Mouse (Mus musculus) thymus, postnatal 36 days (tissue): ENCODE measurements at regions not wholly inside any gene's neighbourhood (a gene's known extent, or its start where the extent isn't known, plus 50 kb on each side); places are given as distances from the start of the nearest gene placed in this dataset.

ENCODE experiments used
- DNase-seq, 2 experiments: peaks; one replicate each; pipeline ENCODE4 v3.0.0; 2022; ENCODE audit warnings: mixed read lengths in 2 of 2

DNA sequence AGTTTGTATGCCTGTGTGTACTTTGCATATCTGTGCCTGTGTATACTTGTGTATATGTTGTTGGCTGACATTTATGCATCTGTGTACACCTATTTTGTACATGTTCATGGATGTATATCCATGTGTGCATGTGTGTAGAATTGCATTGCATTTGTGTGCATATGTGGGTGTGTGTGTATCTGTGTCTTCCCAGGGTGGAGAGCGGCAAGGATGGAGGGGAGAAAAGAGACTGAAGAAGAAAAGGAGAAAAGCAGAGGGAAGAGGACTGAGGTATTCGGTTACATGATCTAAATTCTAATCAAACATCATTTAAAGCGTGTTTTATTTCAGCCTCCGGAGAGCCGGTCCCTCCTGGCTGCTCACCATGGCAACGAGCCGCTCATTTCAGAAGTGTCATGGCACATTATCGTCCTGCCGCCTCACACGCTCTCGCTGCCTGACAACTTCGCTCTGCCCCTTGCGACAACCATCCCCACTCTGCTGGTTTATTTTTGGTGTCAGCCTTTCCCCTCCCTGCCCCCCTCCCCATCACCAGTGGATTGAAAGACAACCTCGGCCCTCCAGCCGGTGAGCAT, 58.6 kb downstream of the Mrm1 start:
- DNase-seq = no peak

DNA sequence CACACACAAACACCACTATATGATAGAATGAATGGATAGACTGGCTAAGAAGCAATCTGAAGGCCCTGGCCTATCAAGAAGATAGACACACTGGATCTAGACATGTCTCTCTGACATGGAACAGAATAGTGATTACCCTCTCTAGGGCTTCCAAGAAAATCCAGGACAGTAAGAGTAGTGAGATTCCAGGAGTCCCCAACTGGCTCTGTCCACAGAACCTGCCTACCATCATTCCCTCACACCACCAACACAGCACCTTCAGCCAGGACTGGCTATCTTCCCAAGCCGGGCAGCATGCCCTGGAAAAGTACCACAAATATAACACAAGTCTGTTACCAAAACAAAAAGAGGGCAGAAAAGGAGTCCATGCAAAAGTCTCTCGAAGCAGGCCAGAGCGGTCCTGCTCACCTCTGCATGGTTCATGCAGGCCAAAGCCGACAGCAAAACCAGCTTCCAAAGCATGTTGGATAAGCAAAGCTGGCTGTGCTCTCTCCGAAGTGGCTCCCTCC, 59.8 kb downstream of the Mrm1 start:
- DNase-seq = no peak

DNA sequence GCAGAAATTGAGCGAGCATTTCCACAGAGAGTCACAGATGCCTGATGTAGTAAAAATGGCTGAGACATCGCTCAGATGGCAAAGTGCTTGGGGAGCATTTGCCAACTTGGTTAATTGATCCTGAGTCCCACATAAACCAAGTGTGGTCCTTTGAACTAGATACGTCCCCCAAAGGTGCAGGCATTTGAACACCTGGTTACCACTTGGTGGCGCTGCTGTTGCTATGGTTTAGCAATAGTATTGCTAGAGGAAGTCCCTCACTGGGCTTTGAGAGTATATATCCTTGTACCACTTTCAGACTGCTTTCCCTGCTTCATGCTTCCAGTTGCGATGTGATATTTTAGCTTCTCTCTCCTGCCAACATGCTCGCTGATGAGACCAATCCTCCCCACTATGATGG, 67.3 kb downstream of the Mrm1 start:
- peak in 1 of 2 experiments; percentile 4 for DNase-seq

DNA sequence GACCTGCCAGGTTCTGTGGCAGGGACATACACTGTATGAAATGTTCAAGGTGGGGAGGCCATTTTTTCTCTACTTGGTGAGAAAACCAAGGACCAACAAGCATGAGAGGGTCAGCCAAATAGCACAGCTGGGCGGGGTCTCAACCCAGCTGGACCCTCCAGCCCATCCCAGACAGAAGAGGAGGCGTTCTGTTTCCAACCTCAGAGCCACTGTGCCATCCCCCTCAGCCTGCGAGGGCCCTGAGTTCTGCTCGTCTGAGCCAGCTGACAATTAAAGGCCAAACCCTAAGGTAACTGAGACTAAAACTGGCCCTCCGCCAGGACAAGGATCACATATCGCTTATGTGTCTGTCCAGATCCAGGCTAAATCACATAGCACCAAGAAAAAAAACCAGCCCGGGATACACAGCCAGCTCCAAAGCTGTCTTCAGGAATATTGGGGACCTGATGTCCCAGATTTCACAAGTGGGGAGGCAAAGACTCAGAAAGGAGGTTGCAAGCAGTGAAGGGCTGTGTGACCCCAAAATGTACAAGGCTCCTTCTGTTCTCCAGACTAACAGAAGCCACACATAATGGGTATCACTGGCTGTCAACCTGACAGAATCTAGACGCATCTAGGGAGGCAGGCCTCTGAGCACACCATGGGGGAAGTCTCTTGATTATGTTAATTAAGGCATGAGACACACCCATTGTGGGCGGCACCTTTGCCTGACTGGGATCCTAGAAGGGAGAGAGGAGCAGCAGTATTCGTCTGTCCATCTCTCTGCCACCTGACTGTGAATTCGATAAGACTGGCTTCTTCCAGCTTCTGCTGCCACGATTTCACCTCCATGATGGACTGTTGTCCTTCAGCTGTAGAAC, 69.6 kb downstream of the Mrm1 start:
- DNase-seq = no peak

DNA sequence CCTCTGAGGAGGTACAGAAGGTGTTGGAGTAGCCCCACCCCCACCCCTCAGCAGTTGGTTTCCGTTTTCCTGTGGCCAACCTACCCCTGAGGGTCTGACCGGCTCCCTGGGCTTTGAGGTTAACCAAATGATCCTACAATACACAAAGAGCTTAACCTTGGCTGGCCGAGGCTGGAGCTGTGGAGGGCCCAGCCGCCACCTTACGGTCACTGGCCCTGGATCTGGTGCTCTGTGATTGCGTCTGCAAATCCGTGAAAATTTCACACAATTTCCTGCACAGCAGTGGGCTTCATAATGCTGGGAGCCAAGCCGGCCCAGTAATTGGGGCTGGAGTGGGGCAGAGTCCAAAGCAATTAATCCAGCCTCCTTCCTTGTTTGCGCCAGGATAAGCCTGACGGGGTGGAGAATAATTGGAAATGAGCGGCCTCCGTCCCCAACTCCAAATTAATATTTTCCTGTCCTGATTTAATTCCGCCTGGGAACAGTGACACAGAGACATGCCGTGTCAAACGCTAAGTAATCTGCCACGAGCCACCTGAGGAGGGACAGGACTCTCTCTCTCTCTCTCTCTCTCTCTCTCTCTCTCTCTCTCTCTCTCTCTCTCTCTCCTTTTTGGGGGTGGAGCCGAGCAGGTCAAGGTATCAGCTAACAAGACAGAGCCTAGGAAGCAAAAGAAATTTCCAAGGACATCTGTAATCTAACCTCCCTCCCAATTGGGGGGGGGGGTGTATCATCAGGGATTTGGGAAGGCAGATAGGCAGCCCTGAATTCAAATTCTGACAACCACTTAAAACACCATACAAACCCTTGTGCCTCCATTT, 80.3 kb downstream of the Mrm1 start:
- DNase-seq = no peak

DNA sequence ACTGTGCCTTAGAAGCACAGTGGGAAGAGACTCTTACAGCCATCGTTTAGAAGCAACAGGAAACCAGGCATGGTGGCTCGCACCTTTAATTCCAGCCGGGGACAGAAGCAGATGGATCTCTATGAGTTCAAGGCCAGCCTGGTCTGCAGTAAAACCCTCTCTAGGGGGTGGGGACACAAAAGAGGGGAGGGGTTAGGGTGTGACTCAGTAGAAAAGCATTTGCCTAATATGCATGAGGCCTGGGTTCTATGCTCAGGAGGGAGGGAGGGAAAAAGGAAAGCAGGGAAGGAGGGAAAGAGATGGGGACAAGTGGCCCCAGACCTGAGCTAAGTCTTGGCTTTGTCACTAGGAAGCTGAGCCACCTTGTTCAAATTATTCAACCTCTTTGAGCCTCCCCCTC, 81.2 kb downstream of the Mrm1 start:
- no peak for DNase-seq

DNA sequence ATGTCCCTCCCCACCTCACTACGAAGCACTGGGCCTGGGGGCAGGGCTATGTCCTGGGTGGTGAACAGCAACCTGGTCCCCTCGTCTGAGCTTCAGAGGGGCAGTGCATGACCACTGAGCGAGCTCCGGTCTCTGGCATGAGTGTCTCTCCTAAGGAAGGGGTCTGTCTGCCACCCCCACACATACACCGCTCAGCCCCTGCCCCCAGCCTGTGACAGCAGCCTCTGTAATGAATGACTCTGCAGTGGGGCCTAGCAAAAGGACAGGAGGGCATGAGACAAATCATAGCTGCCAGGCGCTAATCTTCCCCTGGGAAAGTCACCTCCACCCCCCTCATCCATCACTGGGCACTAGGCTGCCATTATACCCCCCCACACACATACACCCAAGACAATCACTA, 87.4 kb downstream of the Mrm1 start:
- no peak for DNase-seq

DNA sequence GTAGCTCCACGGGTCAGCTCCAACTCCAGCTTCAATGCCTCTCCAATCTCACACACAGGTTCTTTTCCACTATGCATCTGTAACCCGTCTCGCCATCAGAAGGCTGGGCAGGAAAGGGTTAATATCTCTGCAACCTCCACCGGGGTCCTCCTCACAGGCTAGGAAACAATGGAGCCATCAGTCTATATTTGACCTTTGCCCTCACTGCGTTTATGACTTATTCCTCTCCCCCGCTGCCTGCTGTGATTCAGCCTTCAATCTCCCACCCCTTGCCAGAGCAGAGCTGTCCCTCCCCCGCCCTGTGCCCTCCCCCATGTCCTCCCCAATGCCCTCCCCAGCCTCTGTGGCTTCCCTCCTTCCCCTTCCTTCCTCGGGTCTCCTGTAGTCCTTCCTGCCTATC, 89.1 kb downstream of the Mrm1 start:
- no peak for DNase-seq

DNA sequence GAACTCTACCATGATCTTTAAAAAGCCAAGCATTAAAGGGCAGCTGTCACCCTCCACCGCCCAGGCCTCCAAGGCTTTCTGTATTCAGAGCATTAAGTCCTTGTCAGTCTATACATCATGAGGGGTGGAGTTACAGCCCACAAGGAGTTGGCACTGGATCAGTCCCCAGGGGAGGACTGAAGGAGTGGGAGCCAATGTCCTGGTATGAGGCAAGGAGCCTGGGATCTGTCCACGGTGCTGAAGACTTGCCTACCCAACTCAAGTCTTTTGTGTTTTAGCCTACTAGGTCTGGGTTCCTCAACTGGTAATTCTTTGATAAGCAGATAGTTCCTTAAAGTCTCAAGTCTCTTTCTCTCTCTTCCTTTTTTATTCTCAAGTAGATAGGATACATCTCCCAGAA, 90.1 kb downstream of the Mrm1 start:
- no peak for DNase-seq

DNA sequence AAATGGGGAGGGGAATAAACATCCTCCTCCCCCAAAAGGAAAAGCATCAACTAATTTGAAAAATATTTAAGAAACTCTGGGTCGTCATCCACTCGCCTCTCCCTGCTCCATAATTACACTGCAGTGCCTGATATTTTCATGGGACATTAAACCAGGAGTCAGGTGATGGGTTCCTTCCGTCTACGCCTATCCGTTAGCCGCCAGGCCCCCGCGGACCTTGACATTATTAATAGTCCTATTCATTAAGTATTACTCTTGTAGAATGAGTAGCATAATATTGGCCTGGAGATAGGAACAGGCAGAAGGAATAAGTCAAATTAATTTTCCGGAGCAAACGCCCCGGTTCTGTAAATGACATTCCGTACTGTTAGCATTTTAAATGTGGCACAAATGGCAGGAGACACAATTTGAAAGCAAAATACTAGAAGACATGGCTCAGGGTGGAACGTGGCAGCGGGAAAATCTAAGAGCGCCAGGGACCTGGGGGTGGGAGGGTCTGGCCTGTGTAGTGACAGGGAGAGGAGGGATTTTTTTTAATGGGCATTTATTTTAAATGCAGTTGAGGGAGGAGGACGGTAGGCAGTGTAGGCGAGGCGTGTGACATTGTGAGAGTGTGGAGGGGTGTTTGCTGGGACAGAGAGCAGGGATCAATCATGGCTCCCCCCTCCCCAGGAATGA, 93.2 kb downstream of the Mrm1 start:
- DNase-seq = no peak

DNA sequence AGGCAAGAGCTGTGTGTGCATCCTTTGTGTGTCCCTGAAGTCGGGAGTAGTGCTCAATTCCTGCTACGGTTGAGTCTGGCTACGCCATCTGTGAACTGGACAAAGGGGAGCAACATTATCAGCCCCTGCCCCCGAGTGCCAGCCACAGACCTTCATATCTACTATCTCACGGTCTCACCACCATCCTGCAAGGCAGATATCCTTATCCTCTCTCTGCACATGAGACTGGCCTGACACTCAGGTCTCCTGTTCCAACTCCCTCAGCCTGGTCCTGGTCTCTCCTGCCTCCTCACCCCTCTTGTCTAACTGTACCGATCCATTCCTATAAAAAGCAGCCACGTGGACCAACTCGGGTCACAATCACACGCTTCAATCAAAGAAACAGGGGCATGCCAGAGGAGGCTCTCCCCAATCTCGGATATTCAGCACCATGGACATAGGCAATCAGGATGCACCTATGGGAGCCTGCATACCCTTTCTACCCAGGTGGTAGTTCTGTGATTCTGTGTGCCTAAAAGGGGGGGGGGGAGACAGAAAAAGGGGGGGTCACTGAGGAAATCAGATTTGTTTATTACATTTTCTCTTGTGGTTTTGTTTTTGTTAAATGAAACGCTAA, 94.0 kb downstream of the Mrm1 start:
- DNase-seq = no peak

DNA sequence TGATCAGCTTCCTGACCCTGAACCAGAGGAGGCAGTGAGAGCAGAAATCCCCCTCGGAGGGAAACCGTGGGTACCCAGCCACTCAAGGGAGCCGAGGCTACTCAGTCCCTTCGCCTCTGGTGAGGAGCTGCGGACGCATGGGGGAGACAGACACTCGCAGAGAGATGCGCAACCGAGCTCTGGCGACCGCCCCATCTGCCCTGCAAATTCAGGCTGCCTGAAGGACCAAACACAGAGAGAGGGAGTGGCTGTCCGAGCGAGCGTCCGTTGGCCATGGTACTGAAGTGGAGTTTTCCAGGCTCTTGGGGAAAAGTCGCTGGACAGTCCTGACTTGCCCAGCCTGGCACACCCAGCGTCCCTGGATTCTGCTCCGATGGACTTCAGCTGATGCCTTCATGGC, 95.2 kb downstream of the Mrm1 start:
- no peak for DNase-seq

DNA sequence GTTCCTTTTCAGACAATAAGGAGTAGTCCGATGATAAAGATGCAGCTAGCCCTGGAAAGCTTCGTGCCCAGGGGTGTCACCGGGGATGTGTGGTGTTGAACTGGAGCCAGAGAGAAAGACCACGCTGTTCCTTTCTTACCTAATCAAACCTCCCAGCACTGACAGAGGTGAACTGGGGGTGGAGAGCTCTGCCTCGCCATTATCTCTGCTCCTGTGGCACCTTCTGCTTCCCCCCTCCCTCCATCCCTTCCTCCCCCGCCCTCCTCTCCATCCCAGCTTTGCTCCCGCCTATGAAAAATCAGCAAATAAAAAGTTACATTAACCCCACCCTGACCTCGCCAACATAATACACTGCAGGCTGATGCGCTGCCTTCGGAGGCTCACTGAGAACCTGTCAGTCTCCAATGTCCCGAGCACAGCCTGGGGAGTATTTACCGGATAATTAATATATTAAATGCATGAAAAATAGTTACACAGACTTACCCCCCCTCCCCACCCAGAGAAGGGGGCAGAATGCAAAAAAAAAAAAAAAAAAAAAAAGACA, 96.6 kb downstream of the Mrm1 start:
- no peak for DNase-seq

DNA sequence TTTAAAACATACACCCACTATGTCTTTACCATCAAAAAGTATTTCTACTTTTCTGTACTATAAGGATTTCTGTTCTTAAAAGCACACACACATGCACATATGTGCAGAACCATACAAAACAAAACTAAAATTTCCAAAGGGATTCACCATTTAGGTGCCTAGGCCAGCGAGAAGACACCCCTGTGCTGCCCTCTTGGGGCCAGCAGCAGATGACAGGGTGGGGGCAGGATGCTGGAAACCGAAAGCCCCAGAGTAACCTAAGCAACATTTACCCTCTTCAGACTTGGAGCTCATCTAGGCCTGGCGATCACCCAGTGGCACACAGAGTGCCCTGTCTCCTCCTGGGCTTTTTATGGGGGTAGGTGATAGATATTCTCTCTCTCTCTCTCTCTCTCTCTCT, 97.3 kb downstream of the Mrm1 start:
- no peak for DNase-seq

DNA sequence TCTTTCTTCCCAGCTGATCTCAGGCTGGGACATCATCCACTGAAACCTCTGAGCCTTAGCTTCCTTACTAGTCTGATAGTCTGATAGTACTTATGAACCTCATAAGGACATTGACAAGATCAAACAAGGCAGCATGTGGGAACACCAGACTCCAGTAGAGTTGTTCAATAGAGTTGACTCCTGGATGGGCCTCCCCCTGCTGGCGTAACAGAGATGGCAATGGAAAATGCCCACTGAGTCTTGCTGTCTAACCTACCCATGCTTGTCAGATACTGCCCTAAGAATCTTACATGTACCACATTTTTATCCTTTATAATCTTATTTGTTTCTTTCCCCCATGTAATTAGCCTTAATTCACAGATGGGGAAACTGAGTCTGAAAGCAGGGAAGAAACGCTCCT, 98.2 kb downstream of the Mrm1 start:
- DNase-seq = no peak

DNA sequence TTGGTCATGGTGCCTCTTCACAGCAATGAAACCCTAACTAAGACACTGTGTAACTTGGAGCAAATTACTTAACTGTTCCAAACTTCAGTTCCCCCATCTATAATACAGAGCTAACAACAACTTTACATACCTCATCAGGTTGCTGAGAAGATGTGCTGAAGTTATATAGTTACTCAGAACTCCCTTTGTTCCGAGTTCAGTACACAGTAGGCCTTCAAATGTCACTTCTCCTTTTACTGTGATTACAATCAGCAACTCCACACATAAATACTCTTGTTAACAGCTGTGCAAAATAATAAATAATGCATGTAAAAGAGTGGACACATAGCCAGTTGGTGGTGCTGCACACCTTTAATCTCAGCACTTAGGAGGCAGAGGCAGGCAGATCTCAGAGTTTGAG, 99.5 kb downstream of the Mrm1 start:
- DNase-seq = no peak

DNA sequence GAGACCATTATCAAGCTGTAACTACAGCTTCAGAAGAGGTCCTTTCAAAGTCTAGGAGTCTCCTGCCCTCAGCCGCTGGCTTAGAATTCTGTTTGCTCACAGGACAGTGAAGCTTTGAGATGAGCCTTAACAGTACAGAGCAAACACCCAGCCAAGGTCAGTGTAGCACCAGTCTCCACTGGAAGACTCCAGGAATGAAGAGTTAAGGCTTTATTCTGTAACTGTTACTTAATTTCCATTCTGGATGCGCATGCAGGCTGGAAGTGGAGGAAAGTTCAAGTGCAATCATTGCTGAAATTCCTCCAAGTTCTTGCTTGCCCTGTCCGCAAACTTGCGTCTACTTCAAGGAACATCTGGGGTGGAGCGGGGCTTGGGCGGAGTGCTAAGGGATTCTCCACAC, 106.6 kb downstream of the Mrm1 start:
- no peak for DNase-seq

DNA sequence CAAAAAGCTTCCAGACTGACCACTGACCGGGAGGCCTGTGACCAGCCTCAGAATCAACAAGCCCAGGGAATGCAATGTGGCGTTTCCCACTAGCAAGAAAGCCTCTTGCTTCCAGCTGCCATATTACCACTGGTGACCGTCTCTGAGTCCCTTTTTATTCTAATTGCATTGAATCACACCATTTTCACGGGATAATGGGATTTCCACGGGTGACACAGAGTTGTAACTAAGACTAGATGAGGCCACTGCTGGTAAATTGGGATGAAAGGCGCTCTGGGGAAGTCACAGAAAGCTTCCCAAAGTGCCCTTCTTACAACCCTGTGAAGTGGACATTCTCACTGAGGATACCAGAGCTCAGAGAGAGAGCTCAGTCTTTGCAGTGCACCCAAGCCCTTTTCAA, 107.4 kb downstream of the Mrm1 start:
- DNase-seq = no peak

DNA sequence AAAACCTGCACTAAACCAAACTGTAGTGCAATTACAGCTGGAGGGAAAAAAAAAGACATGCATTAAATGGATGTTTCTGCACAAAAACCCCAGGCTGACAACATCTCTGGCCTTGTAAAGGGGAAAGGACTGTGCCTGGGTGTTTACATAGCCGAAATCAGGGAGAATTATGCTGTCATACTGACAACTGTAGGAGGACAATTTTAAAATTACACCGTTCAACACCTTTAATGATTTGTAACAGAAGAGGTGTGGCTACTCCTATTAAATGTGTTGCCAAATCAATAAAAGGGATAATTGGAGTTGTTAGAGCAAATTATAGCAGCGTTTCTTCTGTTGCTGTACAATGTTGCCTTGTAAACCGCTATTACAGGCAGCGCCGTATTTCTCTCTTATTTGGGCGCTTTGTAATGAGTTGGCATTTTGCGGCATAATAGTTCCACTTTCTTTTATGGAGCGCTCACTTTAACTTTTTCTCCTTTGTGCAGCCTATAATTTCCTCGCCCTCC, 111.0 kb downstream of the Mrm1 start:
- DNase-seq = no peak

DNA sequence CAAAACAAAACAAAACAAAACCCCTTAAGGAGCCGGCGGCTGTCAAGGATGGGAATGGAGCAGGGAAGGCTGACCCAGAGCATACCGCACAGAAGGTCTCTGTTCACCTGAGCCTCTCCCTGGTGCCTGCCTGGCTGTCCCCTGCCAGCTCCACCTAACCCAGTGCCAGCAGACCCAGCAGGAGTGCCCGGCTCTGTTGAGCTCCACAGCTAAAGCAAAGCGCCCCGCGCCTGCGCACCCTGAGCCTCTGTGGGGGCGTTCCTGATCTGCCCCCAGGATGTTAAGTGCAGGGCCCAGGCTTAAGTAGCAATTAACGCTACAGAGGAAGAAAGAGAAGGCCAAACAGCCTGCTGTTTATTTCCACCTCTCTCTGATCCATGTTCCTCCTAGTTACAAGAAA, 111.5 kb downstream of the Mrm1 start:
- DNase-seq = no peak

DNA sequence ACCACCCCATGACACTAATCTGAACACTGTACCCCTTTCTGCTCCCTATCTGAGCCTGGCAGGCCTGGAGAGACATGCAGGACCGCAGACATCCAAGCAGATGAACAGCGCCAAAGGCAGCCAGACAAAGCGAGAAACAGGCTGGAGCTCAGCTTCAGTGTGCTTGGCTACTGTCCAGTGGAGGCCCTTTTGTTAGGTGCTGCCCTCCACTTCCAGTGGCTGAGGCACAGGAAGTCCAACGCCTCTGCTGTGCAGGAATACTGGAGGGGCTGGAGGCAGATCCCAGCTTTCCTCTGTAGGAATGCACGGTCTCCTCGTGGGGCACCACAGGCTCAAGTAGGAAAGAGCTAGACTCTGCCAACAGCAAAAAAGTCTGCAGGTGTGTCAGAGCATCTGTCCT, 112.6 kb downstream of the Mrm1 start:
- DNase-seq = no peak
